Mouse (Mus musculus) cerebellum, adult (tissue): Measurements from ENCODE around the gene Mefv.
"Not testable (repeated sequence)": the region's sequence is repeated elsewhere in the genome, so short reads cannot be mapped to it uniquely, and the experiment has no call there.

Experiments
- ATAC-seq: cut with Nextera tagmentation; 2 replicates; pipeline ENCODE4 v1.9.2; 2017; ENCODE audit warnings: mild to moderate bottlenecking, moderate library complexity, mixed read lengths; ENCODE audit not compliant: insufficient number of reproducible peaks, low FRiP score, low TSS enrichment

The Mefv gene

DNA sequence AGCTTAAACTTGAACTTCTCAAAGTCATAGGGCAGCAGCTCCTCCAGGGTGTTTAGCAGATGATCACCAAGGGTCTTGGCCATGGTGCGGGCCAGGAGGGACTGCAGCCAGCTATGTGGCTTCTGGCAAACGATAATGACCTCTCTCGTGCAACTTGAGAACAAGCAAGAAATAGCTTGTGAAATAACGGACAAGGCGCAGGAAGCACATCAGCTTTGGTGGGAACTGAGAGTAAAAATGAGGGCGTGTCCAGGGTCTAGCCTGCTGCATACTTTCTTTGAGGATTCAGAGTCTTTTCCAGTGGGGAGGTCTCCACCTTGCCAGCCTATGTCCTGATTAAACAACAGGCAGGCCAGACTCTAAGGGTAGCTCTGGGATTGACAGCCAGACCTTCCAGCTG, at the start of gene Mefv:
Gene Mefv (minus strand): TSS at position 118 of the 400 bp plus-strand sequence.
- no peak for ATAC-seq

- no peak for ATAC-seq
Observed at GRCm38 (mm10) chr16:3748976-3749375, 31.1 kb upstream of the Mefv start.

DNA sequence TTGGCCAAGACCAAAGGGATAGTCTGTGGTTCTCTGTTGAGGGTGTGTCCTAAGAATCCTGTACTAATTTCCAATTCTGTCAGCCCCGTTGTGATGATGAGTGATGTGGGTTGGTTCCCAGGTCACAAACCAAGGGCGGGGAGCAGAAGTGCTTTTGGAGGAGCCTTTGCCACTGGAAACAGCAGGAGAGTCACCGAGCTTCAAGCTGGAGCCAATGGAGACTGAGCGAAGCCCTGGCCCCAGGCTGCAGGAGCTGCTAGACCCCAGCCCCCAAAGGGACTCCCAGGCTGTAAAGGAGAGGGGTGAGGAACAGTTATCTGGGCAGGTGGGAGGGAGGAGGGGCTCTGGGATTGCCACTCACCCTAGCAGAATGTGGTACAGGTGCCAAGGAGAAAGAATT, 27.8 kb upstream of the Mefv start:
- no peak for ATAC-seq

- ATAC-seq: no peak; the same call in 1 of the 2 replicates
Observed at GRCm38 (mm10) chr16:3744186-3744700, 26.3 kb upstream of the Mefv start.

GRCm38 (mm10) chr16:3743503-3744185, 25.7 kb upstream of the Mefv start, which contains the start of gene Zfp263:
Gene Zfp263, plus strand, starts transcription at chr16:3744093.
- peak; percentile 94 for ATAC-seq

DNA sequence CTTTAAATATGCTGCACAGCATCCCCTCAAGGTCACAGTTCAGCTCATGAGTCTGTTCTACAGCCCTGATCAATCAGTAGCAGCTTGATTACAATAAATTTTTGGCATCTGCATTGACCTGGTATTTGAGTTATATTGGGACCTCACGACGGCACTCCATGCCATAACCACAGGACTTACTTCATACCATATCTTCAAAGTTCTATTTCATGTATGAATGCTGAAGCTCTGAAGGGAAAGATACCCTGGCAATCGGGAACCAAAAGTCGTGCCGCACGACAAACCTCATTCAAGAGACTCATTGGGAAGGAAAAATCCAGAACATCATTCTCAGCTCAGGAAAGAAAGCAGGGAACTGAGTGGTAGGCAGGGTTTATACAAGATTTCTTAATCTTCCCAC, 24.6 kb upstream of the Mefv start:
- no peak for ATAC-seq

DNA sequence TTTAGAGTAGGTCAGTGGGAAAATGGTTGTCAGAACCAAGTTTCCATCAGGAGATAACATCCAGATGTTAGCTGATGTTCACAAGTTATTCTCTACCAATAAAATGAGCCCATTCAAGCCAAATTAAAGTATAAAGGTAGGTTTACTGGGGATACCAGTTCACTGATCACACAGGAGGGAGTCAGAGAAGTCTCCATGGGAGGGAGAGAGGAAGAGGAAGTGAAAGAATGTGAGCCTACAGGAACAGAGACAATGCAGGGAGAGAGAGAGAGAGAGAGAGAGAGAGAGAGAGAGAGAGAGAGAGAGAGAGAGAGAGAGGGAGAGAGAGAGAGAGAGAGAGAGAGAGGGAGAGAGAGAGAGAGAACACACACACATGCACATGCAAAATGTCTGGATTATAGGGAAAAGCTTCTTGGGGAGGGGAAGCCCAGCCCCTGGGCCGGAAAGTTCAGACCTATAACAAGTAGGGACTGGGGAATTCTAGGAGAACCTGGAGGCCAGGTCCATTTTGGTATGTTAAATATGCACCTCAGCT, 15.4 kb upstream of the Mefv start:
- ATAC-seq: no peak

GRCm38 (mm10) chr16:3732612-3733011, 14.7 kb upstream of the Mefv start:
- ATAC-seq: no peak

DNA sequence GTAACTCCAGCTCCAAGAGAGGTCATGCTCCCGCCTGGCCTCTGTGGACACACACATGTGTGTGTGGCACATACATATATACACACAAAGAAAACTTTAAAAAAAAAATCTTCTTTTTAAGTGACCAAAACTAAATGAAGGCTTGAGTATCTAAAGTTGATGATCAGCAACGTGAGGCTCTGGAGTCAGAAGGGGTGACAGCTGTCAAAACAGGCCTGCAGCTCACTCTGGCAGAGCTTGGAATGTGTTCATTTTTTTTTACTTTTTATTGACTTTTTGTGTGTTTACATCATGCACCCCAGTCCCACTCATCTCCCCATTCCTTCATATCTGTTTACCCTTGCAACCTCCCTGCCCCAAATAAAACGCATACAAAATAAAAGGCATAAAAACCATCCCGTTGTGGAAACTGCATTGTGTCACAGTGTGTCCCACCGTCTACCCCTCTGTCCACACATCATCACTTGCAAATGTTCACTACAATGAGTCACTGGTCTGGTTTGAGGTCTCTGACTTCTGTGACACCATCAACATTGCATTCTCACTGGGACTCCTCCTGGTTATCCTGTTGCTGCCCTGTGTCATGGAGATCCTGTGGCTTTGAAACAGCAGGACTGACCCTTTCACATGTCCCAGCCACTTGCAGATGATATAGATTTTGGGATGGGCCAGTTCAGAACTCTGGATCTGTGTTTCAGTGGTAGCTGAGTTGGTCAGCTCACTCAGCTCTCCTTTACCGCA, 10.3 kb upstream of the Mefv start:
- ATAC-seq: no peak

DNA sequence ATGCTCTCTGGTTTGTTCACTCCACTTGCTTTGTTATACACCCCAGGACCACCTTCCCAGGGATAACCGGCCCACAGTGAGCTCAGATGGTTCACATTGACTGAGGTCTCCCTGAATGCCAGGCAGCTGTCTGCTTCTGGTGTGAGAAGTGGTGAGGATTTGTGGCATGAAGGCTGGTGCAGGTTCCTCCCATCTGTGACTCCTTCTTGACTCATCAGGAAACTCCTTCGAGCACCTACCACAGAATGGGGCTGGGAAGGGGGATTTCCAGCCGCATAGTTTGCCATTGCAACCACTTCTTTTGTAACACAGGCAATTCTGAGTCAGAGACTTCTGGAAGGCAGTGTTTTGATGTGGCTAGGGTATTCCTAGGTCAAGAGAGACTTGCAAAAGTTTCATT, 5.3 kb upstream of the Mefv start:
- ATAC-seq: no peak

- no peak for ATAC-seq
Observed at GRCm38 (mm10) chr16:3714731-3715130, 3.2 kb downstream of the Mefv start.

- no peak for ATAC-seq
Observed at GRCm38 (mm10) chr16:3706680-3707079, 11.2 kb downstream of the Mefv start.

- ATAC-seq: no peak
Observed at GRCm38 (mm10) chr16:3700893-3701292, 17.0 kb downstream of the Mefv start.

GRCm38 (mm10) chr16:3699281-3699680, 18.6 kb downstream of the Mefv start:
- ATAC-seq: no peak

- not testable (repeated sequence) for ATAC-seq
Observed at GRCm38 (mm10) chr16:3689608-3690007, 28.3 kb downstream of the Mefv start.
